Mouse (Mus musculus) heart, postnatal 36 days (tissue): Measurements from ENCODE around the gene Topaz1. TPM values are rescaled to one million over a fixed set of nuclear protein-coding genes. Genes with fewer than 3 reads are reported as not detected.
A peak's percentile ranks its signal among the peaks of the same experiment; 100 is the strongest.
"Not testable (repeated sequence)": the region's sequence is repeated elsewhere in the genome, so short reads cannot be mapped to it uniquely, and the experiment has no call there.

Experiments
- DNase-seq, 2 experiments: peaks; one replicate each; pipeline ENCODE4 v3.0.0; 2021 to 2022
- intact Hi-C: fragments of 180-260 bp; cut with DNase I; formaldehyde crosslinking; loops from one replicate; pipeline ENCODE4 v1.15.1; 2025
- total RNA-seq, 2 experiments: library from RNA; stranded (reverse); gene quantifications; 2 replicates each; pipeline ENCODE4 v1.2.3; 2021

The Topaz1 gene
- total RNA-seq, 2 experiments from 2014 or later: not detected

- DNase-seq: no peak
- intact Hi-C loops: loop anchor here (2.0 to 10.0 kb wide), 3 partner anchors 56 to 951 kb away; partner anchors contain the start of genes 1110059G10Rik, Higd1a and Kif15
Observed at GRCm38 (mm10) chr9:122805845-122806341, 58.7 kb downstream of the Topaz1 start.

- no peak for DNase-seq
- intact Hi-C loops: loop anchor here (5.0 to 10.0 kb wide), 2 partner anchors 55 to 952 kb away; partner anchors contain the start of gene Higd1a
Observed at GRCm38 (mm10) chr9:122807186-122807585, 60.0 kb downstream of the Topaz1 start.

DNA sequence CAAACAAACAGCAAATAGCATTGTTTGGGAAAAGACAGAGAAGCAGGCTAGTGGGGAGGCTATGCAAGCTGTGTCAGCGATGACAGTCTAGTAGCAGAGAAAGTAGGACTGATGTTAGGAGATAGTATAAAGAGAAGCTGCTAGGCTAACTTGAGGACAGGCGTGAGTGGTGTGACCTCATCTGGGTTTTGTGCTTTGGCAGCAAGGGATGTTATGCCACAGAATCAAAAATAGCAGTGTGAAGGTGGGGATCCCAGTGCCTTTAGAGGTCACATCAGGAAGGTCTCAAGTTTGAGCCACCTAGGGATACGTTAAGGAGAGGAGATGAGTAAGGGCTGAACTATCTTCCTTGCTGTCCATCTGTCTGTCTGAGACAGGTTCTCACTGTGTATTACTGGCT, 63.1 kb downstream of the Topaz1 start:
- intact Hi-C loops: no loop called here
- DNase-seq: peak; percentile 11 to 19

- no peak for DNase-seq
- intact Hi-C loops: no loop called here
Observed at GRCm38 (mm10) chr9:122812386-122812785, 65.2 kb downstream of the Topaz1 start.

DNA sequence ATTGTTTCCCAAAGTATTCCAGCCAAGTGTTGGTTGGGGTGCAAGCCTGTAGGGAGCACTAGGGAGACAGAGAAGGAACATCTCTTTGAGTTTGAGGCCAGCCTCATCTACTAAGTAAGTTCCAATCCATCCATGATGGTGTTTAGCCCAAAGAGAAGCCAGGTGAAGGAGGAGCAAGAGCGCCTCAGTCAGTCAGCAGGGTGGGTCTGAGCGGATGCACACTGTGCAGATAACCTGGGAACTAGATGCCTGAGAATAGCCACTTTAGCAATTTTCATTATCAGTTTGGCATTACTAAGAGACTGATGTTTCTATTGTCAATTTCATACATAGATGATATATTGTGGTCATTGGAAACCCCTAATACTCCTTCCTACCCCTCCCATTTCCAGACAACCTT, 67.6 kb downstream of the Topaz1 start:
- intact Hi-C loops: no loop called here
- no peak for DNase-seq

DNA sequence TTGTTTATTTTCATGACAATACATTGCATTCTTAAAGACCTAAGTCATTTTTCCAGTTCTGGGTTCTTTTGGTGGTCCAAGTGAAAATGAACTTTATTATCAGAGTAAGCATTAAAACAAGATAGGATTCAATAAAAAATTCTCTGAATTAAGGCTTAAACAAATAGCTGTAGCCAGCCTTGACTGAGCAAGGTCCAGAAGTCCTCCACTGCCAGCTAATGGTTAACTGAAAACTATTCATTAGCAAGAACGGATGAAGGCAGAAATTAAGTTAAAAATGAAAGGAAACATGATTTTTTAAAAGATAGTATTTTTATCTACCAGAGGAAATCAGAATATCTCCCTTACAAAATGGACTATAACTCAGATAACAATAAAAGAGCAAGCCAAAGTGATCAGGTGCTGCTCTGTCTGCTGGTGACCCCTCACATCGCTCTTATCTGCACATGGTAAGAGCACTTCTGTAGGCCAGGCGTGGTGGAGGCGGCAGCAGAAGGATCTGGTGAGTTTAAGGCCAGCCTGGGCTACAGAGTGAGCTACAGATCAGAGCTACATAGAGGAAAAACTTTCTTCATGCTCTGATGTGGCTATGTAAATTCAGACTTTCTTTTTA, 68.2 kb downstream of the Topaz1 start:
- no peak for DNase-seq
- intact Hi-C loops: no loop called here

DNA sequence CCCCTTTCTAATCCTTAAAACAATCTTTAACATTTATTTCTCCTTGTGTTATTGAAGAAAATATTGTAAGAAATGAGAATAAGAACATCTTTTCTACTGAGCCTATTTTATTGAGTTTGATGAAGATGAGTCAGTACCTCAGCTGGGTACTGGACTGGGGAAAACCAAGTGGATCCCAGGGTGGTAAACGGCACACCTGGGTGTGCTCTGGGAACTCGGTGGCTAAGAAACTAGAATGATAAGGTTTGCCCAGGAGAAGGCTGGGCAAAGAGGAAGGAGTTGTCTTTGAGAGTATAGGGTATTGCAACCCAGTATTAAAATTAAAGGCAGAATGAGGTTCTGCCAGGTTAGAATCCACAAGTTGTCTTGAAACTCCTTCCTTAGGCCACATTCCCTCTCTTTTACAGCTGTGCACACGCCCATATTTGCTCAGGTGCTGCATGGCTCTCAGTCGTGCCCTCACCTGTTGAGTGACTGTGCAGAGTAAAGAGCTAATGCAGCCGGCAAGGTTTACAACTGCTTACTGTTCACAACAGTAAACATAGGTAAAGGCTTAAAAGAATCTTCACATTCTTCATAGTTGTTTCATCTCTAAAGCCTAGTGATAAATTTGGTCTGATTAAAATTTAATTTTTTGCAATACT, 76.3 kb downstream of the Topaz1 start:
- no peak for DNase-seq

DNA sequence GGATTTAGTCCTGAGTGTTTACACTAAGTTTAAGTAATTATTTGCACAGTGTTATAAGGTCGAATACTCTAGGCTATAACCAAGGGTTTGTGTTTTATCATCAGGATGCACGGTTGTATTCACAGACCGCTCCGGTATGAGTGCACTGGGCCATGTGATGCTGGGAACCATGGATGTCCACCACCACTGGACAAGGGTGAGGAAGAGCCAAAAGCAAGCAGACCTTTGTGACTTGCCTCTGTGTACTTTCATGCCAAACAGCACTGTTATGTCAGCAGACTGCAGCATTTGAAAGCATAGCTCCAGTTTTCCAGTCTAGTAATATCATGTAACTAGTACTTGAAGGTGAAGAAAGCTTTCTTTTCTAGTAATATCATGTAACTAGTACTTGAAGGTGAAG, 79.6 kb downstream of the Topaz1 start:
- intact Hi-C loops: no loop called here
- no peak for DNase-seq

More for the DNA sequence above, 76.3 kb downstream of the Topaz1 start:
- intact Hi-C loops: no loop called here

- no peak for DNase-seq
- intact Hi-C loops: no loop called here
Observed at GRCm38 (mm10) chr9:122829826-122830380, 82.8 kb downstream of the Topaz1 start.

DNA sequence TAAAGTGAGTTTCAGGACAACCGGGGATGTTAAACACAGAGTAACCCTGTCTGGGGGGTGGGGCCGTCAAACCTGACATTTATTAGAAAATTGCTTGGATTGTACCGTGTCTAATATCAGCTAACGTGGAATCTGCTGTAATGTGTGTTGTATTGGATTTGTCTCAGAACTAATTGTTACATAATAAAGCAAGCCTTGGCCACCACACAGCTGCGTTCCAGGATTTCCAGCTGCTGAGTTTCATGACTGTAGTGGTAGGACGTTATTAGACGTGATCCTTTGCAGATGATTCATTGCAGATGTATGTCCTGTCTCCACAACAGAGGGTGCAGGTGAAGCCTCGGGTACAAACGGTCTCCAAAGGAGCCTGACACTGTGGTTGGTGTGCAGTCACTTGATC, 89.0 kb downstream of the Topaz1 start:
- intact Hi-C loops: no loop called here
- no peak for DNase-seq

GRCm38 (mm10) chr9:122836790-122837189, 89.6 kb downstream of the Topaz1 start:
- intact Hi-C loops: no loop called here
- peak; percentile 36 to 53 for DNase-seq

DNA sequence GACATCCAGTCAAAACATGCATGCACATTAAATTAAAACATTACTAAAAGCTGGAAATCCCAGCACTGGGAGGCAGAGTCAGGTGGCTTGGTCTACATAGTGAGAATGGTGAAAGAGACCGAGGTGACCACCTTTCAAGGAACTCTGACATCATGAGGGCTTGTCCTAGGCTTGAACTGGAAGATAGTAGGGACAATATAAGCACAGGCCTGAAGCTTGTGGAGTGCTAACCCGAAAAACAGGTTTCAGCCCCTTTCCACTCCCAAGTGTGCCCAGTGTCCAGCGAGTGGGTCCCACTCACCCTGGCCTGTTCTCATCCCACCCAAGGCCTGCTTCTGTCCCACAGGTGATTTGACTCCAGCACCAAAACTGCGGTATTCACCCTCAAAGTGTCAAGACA, 90.1 kb downstream of the Topaz1 start:
- DNase-seq: no peak
- intact Hi-C loops: no loop called here

GRCm38 (mm10) chr9:122837680-122838079, 90.5 kb downstream of the Topaz1 start:
- intact Hi-C loops: no loop called here
- no peak for DNase-seq

GRCm38 (mm10) chr9:122843760-122844159, 96.6 kb downstream of the Topaz1 start, which contains the start of gene Gm35549:
Gene Gm35549, minus strand, starts transcription at chr9:122844035.
- intact Hi-C loops: no loop called here
- DNase-seq: no peak

DNA sequence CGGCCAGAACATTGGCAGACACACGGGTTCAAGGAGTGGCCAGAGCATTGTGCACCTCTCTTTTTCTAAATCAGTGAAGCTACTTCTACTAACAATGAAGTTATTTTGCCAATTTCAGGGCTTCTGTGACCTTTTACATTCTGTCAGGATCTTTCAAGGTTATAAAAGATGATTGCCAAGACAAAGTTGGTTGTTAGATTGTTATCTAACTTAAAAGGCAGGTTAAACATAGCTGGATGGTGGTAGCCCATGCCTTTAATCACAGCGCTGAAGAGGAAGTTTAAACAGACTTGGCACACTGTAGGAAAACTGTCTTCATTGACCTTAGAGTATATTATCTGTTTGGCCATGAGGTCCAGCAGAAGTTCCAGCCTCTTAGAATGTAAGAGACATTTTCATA, 98.5 kb downstream of the Topaz1 start:
- intact Hi-C loops: no loop called here
- no peak for DNase-seq

GRCm38 (mm10) chr9:122846156-122846555, 99.0 kb downstream of the Topaz1 start:
- intact Hi-C loops: no loop called here
- peak; percentile 44 to 64 for DNase-seq

DNA sequence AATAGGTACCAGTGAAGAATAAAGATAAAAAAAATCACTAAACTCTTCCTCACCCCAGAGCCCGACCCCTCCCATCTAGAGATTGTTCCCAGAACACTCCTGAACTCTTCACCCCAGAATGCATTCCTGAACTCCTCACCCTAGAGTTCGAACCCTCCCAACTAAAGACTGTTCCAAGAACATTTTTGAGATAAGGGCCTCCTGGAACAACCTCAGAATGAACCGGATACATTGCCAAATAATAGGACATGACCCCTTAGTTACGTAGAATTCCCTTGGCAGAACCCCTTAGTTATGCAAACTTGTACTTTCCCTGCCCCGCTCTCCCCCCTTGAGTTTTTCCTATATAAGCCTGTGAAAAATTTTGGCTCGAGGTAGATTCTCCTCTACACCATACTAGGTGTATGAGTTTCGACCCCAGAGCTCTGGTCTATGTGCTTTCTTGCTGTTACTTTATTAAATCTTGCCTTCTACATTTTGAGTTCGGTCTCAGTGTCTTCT, 100.7 kb downstream of the Topaz1 start:
- intact Hi-C loops, DNase-seq: not testable (repeated sequence)
